Mouse (Mus musculus) left cerebral cortex, postnatal 36 days (tissue): ENCODE results near the gene Fen1. TPM values are rescaled to one million over a fixed set of nuclear protein-coding genes. Genes with fewer than 3 reads are reported as not detected.

Source experiments
- DNase-seq, 2 experiments: peaks; one replicate each; pipeline ENCODE4 v3.0.0; 2021 to 2022; ENCODE audit warnings: low spot score in 2 of 2, mixed read lengths in 1 of 2
- intact Hi-C: fragments of 180-260 bp; cut with DNase I; formaldehyde crosslinking; loops from one replicate; pipeline ENCODE4 v1.15.1; 2025
- total RNA-seq, 2 experiments: library from RNA; stranded (reverse); gene quantifications; 2 replicates each; pipeline ENCODE4 v1.2.3; 2021

Gene Fen1
- 10 to 100 TPM in 1 of 2 experiments, 1 to 10 TPM in 1; 10.0 to 13.9 TPM for total RNA-seq

DNA sequence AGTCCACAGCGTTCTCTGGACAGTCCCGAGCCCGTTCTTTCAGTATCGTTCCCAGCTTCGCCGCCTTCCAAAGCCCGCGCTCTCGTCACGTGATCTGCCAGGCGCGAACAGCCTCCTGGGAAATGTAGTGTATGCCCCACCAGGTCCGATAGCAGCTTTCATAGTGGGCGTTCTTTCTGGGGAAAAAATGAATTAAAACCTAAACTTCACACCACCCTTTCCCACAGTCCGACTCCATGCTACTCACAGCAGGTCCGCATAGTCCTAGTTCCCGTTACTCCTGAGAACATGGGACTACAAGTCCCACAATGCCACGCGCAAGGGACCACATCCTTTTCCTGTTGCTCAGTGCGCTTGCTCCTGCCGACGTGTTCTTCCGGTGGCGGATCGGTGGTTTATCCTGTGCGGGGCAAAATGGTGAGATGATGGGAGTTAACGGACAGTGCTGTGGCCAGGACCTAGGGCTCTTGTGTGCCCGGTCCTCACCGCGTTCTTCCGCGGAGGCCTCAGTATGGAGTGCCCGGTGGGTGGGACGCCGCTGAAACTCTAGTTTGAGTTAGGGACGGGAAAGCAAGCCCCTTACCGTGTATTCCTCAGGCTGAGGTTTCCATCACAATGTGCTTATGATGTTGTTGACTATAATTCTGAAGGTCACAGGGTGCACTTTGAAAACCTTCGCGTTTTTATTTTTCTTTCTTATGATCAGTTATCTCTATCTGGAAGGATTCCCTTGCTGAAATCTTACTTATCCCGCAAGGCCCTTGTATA, at the start of gene Fen1, which contains the start of gene Tmem258:
TSS of gene Fen1 (minus strand) at position 322 of the 768 bp plus-strand sequence.
TSS of gene Tmem258 (plus strand) at position 167 of the 768 bp plus-strand sequence.
- intact Hi-C loops = no loop called here
- peak; percentile 90 to 92 for DNase-seq

DNA sequence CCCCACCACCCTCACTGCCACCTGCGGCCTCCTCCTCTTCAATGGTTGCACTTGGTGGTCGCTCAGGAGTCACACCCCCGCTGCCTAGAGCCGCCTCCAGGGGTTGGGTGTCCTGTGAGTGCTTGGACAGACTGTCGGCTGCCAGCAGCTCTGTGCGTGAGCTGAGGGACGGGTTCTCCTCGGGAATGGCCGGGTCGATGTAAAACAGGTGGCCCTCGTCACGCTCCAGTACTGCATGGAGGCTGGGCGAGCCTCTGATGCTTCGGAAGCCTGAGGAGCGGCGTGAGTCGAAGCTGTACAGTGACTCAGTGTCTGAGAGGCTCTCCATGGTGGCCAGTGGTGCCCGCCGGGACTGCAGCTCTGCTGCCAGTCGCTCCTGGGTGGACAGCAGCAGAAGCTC, 44.2 kb upstream of the Fen1 start:
- intact Hi-C loops = no loop called here
- no peak for DNase-seq

DNA sequence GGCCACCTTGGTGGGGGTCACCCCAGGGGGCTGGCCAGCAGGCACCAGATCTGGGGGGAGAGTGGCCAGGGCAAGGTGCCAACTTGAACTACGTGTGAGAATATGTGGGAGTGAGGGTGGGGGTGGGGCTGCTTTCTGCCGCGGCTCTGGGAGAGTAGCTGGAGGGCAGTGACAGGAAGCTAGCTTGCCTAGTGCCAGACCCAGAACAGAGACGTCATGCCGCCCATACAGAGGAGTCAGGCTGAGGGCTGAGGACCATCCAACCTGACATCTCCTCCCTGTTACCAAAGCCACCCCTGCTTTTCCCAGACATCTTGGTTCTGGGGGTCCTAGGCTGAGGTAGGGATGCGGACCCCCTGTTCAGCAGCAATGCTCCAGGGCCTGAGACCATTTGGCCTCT, 43.2 kb upstream of the Fen1 start:
- intact Hi-C loops = no loop called here
- DNase-seq = no peak

DNA sequence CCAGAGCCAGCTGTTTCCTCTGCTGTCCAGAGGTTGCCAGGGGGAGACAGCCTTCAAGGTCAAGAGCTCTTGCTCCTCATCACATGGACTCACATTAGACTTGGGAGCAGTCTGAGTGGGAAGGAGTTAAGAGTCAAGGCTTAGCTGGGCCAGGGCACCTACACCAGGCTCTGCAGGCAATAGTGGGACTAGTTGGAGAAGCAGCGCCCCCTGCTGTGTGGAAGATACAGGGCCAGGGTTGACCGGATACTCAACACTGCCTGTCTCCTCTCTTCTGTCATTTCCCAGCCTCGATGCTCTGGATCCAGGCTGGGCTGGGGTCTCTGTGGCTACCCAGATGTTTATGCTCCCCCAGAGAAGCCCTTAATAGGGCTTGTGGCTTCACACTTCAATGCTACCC, 40.2 kb upstream of the Fen1 start:
- DNase-seq = peak in 1 of 2 experiments; percentile 45
- intact Hi-C loops = no loop called here

DNA sequence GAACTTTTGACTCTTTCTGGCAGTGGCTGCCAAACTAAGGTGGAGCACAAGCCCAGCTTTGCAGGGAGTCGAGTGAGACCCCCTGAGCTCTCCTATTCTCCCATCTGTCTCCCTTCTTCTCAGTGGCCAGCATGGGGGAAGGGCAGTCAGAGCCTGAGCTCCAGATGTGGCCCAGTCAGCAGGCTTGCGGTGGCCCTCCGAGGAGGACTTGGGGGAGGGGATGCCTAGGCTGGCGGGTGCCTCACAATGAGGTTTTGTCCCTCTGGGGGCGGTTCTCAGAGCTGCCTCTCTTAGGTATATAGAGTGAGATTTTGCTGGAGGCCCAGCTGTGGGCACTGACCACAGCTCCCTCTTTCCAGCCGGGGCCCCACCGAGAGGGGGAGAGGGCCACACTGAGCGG, 38.9 kb upstream of the Fen1 start:
- intact Hi-C loops = no loop called here
- DNase-seq = no peak

DNA sequence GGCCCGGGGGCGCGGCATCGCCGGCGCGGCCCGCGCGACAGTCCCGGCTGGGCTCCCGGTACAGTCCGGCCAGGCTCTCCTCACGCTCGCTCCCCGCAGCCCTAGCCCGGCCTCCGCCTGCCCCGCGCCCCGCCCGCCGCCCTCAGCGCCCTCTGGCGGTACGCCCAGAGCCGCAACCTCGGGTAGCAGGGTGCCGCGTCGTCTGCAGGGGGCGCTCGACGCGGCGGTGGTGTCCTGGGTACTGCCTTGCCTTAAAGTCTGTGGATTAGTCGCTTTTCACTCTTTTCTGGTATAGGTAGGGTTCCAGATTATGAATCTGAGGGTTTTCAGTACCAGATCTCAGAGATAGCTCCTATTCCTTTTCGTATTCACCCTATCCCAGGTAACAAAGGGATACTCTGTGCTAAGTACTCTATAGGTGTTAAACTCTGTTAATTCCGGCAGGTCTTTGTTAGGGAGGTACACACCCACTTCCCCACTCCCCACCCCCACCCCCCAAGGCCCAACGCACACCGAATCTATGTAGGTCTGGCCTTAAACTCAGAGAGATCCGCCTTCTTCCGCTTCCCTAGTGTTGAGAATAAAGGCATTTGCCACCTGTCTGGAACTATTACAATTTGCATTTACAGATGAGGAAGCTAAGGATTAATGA, 36.8 kb upstream of the Fen1 start, which contains the start of gene Myrf:
TSS of gene Myrf (minus strand) at position 95 of the 652 bp plus-strand sequence.
- intact Hi-C loops = no loop called here
- DNase-seq = peak; percentile 67 to 73

DNA sequence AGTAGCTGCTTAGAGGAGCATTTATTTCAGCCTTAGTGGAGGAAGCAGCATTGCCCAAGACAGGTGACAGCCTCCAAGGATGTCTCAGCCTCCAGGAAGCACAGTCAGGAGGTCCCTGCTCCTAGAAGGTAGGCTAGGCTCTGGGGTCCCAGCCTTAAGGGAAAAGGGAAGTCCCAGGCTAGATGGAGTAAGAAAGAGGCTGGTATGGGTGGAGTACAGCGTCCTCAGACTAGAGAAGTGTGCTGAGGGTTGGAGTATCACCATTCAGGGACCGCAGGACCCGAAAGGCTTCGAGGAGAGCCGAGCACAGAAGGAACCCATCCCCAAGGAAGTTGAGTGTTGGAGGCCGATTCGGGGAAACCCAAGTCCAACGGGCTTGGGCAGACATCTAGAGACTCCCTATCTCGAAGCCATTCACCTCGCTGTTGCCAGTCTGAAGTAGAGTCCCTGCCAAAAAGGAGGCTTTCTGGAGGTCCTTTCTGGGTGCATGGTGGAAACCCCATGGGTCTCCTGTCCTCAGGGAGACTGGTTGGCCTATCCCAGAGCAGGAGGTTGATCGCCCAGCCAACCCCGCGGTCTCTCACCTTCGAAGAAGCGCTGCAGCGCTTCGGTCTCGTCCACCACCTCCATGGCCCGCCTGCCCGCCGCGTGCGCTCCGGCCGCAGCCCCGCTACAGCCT, 36.1 kb upstream of the Fen1 start:
- intact Hi-C loops = no loop called here
- no peak for DNase-seq

DNA sequence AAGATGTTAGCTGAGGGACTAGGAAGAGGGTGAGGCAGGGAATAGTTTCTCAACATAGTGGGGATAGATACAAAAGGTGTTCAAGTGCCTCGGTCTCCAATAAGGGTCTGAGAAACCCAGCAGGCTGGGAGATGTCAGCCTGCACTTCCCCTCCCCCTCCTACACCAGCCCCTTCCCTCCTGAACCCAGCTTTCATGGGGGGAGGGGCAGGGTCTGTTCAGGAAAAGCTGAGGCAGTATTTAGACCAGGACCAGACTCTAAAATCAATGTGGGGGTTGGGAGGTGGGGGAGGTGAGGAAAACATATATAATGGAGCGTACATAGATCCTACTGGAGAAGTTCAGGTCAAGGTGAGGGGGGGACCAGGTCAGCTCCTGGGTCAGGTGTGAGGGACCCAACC, 35.5 kb upstream of the Fen1 start:
- DNase-seq = no peak
- intact Hi-C loops = no loop called here

DNA sequence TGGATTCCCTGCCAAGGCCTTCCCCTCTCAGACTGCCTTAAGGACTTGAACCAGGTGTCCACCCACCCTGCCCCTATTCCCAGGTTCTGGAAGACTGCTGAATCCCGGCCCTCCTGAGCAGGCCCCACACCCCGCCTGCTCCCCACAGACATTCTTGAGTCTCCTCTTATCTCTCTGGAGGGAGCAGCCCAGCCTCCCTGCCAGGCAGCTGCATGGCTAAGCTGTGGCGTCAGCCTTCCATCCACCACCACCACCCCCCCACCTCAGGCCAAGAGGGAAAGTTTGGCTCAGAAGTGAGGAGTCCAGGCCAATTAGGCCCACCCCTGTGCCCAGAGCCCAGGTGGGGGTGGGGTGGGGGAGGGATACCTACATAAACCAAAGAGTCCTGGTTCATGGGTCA, 34.5 kb upstream of the Fen1 start:
- DNase-seq = no peak
- intact Hi-C loops = no loop called here

DNA sequence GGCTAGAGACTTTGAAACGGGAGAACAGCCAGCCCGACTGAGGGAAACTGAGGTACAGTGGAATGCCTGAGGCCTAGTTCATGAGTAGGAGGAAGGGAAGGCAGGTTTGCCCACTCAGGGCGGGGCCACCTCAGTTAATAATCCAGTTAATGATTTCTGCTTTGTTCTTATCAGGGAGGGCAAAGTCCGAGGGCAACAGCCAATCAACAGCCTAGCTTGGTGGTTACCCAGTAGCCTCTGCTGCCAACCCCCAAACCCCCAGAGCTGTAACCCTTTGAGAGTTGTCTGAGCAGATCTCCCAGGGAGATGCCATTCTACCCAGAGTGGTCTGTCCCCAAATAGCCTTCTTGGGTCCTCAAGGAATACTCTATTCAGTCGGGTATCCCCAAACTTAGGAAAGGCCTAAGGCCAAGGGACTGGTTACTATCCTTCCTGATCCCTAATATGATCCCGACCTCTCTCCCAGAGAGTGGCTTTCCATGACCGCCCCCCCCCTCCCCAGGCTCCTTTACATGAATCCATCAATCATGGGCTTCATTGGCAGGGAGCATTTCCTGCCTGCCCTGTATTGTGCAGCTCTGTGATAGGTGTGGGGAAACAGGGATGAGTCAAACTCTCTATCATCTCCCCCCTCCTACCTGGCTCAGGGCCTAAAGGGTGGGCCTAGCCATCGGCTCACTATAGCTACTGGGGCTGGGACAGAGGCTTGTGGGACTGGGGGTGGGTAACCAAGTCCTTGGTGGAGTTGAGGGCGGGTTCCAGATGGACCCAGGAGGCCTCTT, 32.0 kb upstream of the Fen1 start:
- DNase-seq = no peak
- intact Hi-C loops = no loop called here

DNA sequence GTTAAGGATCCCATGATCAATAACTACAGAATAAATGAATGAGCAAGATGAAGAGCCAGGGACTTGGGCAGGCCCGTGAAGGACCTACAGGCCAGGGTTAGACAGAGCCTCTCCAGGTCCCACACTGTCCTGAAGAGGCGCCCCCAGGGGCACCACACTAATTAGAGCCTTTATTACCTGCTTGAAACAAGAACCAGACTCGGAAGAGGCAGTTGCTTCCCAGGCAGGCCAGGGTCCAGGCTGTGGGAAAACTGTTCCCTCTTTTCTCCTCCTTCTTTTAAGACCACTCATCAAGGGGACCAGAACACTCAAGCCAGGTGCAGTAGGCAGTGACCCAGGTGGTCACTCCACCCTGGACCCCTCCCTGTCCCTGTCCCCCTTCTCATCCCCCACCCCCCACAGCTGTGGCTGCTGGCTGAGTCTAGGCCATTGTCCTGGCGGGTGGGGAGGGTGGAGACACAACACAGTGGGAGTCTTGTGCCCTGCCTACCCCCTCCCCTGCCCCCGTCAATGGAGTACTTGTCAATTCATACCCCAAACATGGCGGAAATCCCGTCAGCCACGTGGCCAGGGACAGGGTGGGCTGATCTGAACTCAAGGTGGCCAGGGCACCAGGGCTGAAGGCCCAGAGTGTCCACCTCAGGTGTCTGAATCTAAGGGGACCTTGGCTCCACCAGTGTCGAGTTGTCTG, 28.5 kb upstream of the Fen1 start:
- intact Hi-C loops = no loop called here
- no peak for DNase-seq

DNA sequence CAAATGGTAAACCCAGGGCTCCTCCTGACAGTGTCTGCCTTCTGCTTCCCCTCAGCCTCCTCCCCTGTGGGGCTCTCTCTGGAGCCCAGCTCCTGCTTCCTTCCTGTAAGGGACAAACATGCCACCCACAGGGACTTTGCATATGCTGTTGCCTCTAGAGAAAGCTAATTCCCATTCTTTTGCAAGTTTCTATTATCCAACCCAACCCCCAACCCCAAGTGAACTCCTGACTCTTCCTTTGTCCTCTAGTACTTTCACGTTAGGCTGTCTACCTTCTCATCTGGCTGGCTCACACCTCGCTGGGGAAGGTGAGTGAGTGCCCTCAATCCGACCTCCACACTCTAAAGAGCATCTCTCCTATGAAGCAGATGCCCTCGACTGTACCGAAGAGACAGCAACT, 27.9 kb upstream of the Fen1 start:
- DNase-seq = no peak
- intact Hi-C loops = no loop called here

DNA sequence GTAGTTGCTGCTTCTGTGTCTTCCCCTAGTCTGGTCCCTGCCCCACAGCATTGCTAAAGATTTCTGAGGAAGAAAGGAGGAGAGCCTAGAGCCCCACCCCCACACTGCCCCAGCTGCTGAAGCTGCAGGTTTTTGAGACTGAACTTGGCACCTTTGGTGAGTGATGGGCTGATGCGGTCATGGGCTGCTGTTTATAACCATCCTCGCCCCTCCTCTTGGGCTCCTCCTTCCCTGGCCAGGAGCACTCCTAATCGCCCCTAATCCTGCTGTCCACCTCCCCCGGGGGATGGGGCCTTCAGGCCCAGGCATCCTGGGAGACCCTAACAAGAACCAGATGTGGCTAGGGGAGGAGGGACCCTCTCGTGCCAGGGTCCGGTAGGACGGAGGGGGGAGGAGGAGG, 27.0 kb upstream of the Fen1 start:
- DNase-seq = no peak
- intact Hi-C loops = no loop called here

DNA sequence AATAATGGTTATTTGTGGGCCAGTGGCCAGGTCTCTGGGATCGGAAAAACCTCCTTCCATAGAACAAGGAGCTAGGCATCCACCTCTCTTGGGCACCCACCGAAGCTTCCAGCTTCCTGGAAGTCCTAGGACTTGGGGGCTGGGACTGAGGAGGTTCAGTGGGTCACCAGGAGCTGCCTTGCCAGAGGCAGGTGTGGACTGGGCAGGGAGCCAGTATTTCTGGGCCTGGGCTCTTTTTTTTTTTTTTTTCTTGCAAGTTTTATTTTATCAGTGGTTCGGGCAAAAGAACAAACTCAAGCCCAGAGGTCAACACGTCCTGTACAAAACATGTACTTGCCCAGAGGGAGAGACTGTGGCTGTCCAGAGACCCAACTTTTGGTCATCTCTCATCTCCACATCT, 21.8 kb upstream of the Fen1 start:
- DNase-seq = no peak
- intact Hi-C loops = no loop called here

DNA sequence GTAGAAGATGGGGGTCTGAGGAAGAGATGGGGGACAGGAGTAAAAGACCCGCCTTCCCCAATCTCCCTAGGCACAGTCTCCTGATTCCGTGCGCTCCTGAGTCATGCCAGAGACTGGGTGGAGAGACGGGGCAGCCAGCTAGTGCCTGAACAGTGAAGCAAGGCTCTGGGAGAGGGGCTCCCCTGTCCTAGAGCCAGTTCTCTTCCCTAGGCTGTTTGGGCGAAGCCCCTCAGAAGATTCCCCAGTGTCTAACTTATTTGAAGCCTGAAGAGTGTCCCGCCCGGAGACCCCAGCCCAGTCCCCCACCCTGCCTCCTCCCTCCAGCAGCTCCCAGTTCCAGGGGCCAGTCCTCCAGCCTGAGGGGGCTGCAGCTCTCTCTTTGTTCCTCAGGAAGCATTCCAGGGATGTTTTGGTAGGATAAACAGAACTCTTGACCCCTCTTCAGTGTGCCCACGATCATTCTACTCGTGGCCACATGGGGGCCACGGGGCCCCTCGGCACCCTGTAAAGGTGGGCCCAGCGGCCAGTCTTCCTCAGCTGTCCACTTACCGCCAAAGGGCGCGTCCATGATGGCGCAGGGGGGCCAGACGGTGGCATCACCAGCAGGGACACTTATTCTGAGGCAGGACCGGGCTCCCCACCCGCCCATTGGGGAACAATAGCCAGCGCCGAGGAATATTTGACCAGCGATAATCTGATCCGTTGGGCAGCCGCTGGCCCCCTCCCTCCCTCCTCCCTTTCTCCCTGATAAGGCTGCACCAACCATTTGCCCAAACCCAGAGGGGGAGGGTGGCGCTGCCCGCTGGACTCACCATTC, 20.9 kb upstream of the Fen1 start:
- intact Hi-C loops = no loop called here
- DNase-seq = no peak

DNA sequence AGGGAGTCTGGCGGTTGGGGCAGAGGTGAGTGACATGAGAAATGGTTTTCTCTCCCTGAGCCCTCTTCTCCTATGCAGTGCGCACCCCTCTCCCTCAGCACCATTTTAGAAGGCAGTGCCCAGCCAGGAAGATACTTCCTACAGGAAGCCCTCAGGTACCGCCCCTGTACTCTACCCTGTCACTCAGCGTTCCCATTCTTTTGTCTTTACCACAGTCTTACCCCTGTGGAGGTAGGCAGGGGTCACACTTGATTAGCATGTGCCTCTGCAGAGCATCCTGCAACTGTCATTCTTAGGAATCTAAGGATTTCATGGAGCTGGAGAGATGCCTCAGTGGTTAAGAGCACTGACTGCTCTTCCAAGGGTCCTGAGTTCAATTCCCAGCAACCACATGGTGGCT, 19.6 kb upstream of the Fen1 start:
- DNase-seq = no peak
- intact Hi-C loops = no loop called here

DNA sequence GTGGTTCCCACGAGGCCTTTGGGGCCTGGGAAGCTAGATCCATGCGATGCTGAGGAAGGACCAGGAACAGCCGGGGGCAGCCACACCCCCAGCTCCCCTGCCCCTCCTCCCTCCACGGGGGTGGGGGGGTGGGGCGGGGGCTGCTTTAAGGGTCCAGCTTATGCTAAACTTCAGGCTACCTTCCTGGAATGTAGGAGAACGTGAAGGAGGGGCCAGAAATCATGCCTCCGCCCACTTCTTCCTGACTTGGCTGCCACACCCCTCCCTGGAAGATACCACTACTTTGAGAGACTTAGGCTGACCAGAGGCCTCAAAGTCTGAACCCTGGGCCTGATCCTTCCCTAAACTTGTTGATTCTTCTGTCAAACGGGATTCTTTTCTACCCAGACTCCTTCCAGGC, 18.7 kb upstream of the Fen1 start:
- no peak for DNase-seq
- intact Hi-C loops = no loop called here

DNA sequence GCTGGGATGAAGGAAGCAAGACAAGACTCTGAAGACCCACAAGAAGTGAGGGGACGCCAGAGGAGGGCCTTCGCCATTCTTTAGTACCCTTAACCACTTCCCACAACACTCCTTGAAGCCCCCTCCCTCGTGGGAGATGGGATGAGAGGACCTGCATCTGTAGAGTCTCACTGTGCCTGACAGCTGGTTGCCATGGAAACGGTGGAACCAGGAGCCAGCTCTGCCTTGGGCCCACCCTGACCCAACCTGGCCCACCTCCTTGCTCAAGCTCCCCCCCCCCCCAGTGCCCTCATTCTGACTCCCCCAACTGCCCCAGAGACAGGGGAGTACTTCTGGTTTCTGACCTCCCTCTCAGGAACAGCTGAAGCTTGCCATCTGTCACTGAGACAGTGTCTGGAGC, 17.6 kb upstream of the Fen1 start:
- no peak for DNase-seq
- intact Hi-C loops = no loop called here

DNA sequence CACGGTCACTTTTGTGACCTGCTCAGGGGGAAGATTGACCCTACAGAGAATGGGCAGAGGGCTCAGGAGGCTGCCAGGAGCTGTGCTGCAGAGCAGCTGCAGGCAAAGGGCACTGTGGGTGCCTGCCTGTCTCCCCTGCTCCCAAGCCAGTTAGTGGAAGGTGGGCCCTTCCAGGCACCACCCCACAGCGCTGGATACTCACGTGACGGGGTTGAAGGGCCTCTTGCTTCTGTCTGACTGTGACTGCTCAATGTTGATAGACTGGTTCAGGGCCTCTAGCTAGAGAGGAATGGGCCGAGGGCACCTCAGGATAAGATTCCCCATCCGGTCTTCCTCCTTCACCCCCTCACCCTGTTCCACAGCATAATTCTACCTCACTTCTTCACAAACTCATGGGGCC, 15.6 kb upstream of the Fen1 start:
- no peak for DNase-seq
- intact Hi-C loops = no loop called here
